Mouse (Mus musculus) kidney, postnatal 36 days (tissue): ENCODE data around the gene Gm37240.

ENCODE experiments used
- DNase-seq, 2 experiments: peaks; one replicate each; pipeline ENCODE4 v3.0.0; 2021 to 2022; ENCODE audit warnings: mixed read lengths in 2 of 2

Gene Gm37240

DNA sequence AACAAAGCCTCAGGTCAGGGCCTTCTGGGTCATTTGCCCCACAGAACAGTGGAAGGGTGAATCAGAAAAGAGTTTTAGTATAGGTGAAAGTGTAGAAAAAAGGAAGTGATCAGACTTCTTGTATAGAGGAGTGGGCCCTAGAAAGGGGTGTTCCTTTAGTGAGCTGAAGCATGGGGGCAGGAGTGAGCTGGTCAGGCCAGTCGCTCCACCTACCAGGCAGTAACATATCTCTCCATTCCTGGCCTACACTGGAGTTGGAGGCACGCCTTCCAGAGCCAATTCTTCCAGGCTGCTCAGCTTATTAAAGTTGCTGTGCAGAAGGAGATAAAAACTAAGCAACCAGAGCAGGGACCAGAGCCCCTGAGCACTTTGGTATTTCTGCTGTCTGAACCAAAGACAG, 322.7 kb downstream of the Gm37240 start:
- no peak for DNase-seq

DNA sequence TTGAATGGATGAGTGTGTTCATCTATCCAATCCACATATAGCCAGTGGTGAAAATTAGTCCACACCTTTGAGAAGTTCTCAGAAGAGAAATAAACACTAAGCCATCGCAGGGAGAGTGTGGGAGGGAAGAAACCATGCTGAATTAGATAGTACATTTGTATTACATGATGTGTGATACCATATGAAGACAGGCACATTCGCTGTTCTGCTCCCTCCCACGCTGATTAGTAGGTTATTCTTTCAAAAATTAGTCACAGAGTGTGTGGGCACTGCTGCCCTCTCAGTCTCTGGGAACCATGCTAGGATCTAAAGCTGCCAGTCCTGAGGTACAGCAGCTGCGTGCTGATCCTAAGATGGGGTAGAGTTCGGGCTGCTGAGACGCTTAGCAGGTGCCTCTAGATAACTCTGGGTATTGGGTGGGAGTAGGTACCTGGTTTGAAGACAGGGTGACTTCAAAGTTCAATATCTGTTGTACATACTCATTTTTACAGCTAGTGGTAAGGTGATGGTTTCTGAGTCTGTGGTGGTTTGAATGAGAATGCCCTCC, 333.5 kb downstream of the Gm37240 start:
- no peak for DNase-seq

DNA sequence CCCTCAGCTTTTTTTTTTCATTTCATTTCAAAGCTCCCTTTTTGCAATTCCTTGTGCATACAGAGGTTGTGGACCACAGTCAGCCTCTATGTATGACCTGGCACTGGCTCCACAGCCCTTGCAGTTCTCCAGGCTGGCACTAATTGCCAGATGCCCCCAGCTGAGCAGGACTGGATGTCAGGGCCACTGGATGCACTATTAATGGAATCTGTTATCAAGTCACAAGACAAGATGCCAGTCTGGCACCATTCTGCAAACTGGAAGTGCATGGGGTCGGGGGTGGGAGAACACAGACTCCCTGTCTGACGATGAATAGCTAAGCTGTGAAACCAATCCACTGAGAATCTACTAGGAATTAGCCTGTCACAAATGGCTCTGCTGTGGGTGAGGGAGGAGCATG, 336.0 kb downstream of the Gm37240 start:
- no peak for DNase-seq

DNA sequence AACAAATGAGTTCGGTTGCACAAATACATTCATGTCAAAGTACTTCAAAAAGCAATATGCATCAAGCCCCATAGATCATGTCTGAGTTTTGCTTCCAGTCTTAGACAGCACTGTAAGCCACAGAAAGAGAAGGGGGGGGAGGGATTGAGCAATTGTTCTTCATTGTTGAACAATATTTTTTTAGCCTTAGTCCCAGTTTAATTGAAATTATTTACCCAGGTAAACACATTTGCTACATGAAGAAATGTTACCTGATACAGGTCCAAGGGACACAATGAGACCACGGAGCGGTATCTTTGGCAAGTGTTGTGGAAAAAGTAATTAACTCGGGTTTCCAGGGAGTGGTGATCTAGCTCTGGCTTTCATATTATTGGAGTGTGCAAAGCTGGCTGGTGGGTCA, 337.0 kb downstream of the Gm37240 start:
- peak in 1 of 2 experiments; percentile 8 for DNase-seq

DNA sequence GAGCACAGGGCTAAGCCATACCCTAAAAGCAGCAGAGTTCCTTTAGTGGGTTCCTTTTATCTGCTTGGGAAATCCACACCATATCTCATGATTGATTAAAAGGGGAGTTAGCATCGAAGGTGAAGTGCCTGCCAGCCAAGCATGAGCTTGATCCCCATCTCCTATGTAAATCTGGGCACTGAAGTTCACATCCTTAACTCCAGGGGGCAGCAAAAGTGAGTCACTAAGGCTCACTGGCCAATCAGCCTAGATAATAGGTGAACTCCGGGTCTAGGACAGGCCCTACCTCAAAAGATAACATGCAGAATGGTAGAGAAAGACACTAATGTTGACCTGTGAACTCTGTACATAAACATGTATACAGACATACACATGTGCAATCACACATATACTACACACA, 343.7 kb downstream of the Gm37240 start:
- DNase-seq: peak; percentile 4 to 37

DNA sequence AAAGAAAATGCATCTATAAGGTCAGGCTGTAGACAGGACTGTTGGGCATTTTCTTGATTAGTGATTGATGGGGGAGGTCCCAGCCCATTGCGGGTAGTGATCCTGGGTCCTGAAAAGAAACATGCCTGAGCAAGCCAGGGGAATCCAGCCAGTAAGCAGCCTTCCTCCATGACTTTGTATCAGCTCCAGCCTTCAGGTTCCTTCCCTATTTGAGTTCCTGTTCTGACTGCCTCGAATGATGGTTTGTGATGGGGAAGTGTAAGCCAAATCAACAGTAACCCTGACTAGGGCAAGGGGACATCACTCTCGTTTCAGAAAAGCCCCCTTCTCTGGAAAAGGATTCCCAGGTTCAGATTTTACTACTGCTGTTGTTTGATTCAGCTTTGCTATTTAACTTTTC, 344.6 kb downstream of the Gm37240 start:
- DNase-seq: no peak

DNA sequence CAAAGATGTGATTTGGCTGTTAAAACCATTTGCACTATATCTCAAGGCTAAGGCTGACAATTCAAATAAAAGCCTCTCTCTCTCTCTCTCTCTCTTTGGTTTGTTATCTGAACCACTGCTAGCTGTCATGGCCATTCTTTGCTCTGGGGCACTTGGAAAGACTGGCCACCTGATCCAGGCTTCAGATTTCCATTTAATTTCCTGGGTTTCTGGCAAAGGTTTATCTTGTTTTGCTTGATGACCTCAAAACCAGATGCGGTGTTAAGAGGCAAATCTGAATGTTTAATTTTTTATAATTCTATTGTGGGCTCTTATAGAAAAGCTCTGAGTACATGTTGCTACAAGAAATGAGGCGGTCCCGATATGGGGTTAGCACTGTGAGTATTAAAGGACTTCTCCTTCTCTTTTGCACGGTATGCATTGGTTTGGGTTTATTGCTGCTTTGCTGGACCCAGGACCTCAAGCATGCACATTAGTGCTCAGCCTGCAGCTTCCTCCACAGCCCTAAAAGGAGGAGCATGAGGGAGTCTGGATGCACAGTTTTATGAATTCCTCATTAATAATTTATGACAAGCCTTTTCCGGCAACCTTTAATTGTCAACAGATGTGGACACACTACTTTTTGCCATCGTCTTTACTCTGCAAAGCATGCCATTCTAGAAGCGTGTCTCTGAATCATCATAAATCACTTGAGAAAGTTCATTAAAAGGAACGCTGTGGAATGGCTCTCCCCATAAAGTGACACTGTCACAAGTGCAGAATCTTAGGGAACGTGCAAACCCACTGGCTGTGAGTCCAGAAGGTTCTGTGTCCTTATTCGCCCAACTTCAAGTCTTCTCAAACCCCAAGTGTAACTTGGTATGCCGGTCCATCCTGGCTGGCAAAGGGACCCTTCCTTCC, 351.4 kb downstream of the Gm37240 start:
- DNase-seq: no peak

DNA sequence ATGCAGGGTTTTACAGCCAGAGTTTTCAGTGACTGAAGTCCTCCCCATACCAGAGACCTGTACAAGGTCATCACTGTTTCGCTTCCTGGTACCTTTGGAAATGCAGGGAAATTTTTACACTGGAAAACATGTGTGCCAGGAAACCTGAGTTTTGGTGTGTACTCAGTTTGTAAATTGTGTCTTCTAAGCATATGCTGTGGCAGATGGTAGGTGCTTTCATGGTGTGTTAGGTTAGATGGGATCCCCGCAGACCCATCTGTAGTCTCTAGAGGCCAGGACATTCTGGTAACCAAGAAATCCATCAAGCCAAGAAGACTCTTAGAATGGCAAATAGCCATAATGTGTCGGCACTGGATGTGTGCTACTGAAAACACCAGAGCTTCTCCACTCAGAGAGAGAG, 352.3 kb downstream of the Gm37240 start:
- no peak for DNase-seq

DNA sequence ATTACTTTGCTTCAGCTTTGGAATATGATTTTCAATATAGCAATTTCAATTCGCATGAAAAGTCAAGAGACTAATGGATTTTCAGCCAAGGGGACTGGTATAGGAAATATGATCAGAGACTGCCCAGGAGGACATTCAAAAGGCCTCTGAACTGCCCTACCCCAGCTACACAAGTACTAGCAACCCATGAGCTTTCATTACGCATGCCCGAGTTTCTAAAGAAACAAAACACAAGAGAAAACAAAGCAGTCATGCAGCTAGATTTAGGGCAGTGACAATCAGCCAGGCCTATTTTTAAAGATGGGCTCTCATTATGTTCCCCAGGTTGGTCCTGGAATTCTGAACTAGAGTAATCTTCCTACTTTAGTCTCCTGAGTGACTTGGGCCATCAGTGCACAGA, 354.9 kb downstream of the Gm37240 start:
- DNase-seq: no peak

DNA sequence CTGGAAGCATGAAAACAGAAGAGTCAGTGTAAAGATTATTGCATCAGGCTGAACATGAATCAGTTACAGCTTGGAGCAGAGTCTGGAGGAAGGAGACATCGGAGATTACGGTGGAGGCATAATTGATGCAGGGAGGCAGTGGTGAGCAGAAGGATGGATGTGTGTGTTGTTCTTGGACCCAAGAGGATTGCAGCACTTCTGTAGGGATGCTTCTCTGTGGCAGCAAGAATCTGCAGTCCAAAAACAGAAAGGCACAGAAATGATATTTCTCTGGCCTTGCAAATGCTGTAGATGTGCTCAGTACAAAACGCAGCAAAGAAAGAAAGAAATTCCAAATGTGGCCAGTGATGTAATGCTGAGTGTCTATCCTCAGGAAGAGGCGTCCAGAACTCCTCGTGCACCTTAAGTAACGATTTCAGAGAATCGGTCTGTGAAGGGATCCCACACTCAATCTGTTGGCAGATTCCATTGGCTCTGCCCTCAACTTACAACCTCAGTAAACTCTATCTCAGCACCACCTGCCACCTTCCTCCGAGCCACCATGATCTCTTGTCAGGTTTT, 356.6 kb downstream of the Gm37240 start:
- no peak for DNase-seq

DNA sequence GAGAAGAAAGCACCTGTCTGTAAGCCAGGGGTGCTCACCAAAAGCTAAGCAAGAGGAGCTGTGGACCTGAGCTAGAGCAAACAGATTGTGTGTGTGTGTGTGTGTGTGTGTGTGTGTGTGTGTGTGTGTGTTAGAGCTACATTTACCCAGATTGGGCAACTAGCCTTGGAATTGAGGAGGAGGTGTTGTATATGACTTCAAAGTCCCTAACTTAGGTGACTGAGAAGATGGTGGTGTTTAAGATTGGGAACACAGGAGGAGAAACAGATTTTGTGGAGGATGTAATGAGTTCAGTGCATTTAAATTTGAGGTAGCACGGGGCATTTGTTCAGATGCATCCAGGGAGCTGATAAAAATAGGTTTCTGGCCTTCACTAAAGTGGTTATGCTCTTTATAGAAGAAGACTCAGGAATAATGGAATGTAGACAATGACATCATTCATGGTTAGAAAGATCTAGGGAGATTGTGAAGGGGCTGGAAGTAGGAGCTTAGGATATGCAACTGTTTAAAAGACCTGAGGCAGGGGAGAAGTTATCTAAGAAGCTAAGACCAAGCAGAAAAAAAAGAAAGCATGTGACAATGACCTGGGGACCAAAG, 365.9 kb downstream of the Gm37240 start:
- no peak for DNase-seq

DNA sequence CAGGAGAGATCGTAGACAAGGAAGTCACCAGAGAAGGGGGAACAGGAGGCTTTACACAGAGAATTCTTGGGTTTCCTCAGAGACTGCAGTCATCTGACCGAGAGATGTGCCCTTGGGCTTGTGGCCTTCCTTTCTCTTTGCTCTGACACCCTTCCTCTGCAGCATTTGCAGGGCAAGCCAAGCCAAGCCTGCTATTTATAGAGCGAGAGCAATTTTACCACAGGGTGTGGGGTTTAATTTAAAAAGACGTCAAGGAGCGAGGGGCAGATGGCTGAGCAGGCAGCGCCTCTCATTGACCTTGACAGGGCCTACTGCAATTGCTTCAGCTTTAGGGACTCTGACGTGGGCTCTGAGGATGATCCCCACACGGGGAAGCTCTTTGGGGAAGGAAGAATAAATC, 368.6 kb downstream of the Gm37240 start:
- DNase-seq: no peak

DNA sequence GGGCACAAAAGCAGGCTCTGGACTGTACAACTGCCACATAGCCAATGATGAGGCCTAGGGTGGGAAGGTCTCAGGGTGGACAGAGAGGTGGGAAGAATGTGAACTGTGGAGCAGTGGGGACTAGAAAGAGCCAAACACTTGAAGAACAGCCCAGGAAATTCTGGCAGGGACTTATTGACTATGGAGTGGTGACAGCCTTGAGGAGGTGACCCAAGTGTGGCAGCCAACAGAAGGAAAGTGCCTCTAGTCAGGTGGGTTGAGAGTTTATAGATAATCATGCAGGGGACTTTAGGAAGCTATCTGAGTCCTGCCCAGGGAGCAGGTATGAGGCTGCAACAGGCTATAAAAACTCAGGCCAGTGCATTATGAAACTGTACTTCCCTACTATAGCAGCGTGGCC, 369.2 kb downstream of the Gm37240 start:
- no peak for DNase-seq

DNA sequence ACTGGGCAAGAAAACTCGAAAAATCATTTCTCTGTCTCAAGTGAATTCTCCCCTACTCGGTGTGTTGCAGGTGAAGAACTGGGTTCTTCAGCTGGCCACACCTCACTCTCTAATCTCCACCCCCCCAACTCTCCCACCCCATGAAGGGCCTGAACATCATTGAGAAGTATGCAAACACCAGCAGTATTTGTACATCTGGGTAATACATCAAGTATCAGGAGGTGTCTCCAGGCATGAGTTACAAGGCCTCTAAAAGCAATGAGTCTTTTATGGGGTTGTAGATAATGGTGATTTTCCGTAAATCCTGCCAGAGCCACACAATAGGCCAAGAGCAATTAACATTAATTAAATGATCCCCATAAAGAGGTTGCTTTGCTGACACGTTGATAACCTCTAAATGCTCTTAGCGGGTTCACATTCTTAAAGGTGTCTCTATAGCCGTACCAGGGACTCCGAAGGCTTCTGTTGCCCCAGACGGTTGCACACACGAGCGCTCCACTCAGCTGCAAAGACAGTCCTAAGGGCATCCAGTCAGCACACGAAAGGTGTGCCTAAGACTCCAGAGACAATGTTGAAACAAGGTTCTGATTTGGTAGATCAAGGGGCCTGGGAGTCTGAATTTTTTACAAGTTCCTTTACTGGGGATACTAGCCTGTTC, 370.4 kb downstream of the Gm37240 start:
- DNase-seq: no peak

DNA sequence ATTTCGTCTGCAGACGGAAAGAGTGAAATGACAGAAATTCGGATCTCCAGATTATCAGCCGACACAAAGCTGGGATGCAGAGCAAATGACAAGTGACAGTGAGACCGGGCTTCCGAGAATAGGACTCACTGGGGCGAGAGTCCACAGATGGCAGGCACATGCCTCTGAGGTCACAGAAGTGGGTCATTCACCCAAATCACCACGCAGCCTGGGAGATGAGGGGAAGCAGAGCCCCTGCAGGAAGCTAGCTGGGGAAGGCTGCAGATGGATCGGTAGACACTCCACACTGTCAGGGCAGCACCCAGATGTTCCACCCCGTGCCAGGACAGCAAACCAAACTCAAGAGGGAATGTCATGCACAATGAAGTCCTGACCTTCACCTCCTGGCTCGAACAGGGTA, 372.6 kb downstream of the Gm37240 start:
- DNase-seq: no peak

DNA sequence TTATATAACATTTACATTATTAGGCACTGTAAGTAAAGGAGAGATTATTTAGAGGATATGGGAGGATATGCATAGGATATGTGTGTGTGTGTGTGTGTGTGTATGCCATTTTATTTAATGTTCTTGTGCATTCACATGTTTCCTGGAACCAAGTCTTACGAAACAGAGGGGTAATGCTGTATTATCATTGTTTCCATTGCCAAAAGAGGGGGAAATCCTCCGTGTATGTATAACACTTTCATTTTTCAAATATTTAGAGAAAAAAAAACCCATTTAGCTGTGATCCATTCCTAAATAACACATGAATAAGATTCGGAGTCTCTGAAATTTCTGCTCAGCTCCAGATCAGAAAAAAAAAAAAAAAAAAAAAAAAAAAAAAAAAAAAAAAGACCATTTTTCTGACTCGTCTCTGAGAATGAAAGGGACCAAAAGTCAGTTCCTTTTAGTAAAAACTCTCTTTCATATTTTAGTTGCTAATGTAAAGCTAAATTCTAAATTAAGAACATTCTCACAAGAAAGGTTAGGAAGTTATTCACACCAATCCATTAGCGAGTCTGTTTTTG, 378.5 kb downstream of the Gm37240 start:
- no peak for DNase-seq

DNA sequence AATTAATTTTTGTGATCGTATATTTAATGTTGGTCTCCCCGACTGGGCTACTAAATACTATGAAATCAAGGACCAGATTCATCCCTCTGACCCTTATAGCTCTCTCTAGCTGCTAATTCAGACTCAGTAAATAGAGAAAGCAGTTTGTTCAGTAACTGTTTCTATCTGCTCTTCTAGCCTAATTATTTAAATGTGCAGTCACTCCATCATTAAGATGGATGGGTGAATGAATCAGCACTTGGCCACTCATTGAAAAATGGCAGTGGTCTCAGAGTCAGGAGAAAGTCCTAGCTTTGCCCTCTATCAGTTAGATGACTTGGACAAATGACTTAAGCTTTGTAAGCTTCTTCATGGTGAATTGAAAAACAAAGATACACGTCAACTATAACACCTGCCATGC, 387.2 kb downstream of the Gm37240 start:
- no peak for DNase-seq

DNA sequence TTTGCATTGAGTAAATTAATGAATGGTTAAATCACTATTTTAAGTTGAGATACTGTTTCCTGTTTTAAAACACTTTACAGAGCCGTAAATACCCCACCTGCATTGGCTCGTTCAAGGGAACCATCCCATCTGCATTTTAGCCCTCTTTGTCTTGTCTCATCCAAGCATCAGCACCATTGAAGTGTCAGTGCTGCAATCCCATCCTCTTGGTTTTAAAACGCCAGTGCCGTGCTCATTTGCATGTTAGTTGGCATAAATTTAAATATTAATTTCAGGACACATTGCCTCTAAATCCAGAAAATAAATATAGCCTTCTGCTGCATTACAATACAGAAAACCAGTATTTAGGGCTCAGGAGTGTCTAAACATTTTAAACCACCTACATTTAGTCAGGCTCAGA, 391.2 kb downstream of the Gm37240 start:
- DNase-seq: no peak

DNA sequence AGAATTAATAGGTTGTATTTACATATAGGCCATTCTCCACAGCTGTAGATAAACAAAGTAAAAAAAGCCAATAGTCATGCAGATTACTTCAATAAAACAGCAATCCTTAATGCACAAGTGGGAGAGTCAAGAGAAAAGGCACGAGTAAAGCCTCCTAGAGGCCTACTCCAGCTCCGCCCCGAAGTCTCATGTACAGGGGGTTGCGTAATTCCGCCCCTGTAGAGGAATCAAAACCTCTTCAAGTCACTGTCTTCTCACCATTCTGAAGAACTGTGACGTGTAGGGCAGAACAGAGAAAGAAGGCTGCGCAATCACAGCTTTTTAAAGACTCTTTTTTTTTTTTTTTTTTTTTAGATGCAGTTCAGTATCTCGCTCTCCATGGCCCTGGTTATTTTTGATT, 393.5 kb downstream of the Gm37240 start:
- no peak for DNase-seq

DNA sequence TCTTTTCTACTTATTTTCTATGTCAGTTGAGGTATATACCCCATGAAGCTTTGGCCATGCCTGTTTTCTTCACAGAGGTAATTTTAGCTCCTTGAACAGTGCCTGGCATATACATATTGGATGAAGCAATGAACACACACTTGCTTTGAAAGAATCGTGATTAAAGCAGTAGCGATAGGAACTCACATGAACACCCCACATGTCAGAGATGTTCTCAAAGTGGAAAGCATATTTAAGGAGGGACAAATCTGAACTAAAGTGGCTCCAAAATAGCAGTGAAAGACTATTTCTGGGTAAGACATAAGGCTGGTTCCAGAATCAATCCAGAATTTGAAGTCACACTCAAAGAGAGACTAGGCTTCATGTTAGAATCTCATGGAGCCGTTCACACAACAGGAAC, 397.1 kb downstream of the Gm37240 start:
- no peak for DNase-seq

DNA sequence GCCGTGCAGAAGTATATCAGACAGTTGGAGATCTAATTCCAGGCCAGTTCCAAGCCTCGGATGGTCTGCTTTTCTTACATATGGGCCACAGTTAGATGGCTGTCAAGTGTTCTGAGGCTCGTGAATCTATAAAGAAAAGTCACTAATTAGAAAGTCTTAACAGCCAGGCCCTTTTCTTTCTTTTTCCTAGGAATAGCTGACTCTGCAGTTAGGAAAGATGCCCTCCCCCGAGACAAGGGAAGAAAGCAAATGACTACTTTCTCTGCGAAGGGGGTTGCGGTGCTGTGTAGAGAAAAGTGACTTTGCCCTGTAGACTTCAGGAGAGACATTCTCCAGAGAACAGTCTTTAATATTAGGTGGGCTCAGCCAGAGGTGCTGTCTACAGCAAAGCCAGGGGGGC, 399.9 kb downstream of the Gm37240 start:
- no peak for DNase-seq

DNA sequence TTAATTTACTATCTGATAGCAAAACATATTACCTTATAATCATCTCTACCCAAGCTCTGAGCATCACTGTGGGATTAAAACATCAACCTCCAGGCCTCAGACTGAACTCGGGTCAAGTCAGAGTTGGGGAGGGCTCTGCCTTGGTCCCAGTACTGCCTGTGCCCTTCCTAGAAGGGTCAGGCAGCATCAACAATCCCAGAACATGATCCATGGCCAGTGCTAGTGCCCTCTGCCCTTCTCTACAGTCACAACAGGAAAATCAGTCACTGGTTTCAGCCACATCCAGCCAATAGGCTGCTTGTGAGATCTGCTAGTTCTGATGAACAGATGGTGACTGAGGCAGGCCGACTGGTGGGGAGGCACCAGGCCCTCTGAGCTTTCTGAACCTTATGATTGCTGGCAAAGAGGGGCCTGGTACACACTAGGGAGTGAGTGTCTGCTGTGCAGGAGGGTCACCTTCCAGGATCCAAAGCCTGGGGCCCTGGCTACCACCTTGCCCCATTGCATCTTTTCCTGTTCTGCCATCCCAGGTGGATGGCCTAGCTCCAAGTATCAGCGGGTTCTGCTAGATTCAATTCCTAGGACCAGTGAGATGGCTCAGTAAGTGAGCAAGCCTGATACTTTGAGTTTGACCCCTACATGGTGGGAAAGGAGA, 401.7 kb downstream of the Gm37240 start:
- DNase-seq: peak; percentile 10 to 16

DNA sequence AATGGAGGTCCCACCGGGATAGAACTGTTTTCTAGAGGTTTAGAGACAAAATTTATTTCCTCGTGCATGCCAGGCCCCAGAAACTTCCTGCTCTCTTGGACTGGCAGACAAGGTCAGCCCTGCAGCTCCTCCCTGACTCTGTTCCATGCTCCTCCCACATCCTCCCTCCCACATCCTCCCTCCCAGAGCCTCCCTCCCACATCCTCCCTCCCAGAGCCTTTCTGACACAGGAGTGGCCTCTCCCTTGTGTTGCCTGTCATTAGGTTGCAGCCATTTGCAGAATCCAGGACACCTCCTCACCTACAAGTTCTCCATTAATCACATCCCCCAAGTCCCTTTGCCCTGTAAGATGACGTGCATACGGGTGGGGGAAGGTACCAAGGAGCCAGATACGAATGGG, 404.7 kb downstream of the Gm37240 start:
- DNase-seq: peak; percentile 52 to 73
